Mouse (Mus musculus) neural tube, embryonic 11.5 days (tissue): ENCODE data around the gene Trpv2. TPM values are rescaled to one million over a fixed set of nuclear protein-coding genes. Genes with fewer than 3 reads are reported as not detected.
"Not testable (repeated sequence)": the region's sequence is repeated elsewhere in the genome, so short reads cannot be mapped to it uniquely, and the experiment has no call there.

Experiments
- ATAC-seq: fragments of 200-750 bp; cut with Nextera tagmentation; 2 replicates; pipeline ENCODE4 v1.8.0; 2017; ENCODE audit warnings: moderate number of reproducible peaks, mild to moderate bottlenecking, moderate TSS enrichment, moderate library complexity; ENCODE audit not compliant: insufficient read depth, low FRiP score, low TSS enrichment
- DNase-seq: peaks from one replicate; pipeline ENCODE4 v3.0.0-alpha.2; 2015; ENCODE audit warnings: low spot score
- H3K27ac ChIP-seq: fragments of 300-500 bp; sonication (generic); 2 replicates; pipeline ENCODE4 v1.5.1; 2014; ENCODE audit warnings: low read depth, mild to moderate bottlenecking, low read length
- H3K27me3 ChIP-seq: fragments of 300-500 bp; sonication (generic); 2 replicates; pipeline ENCODE4 v1.6.1; 2014; ENCODE audit warnings: mild to moderate bottlenecking, low read length, mixed read lengths; ENCODE audit not compliant: control insufficient read depth, insufficient read depth
- H3K36me3 ChIP-seq: fragments of 300-500 bp; sonication (generic); 2 replicates; pipeline ENCODE4 v1.6.1; 2014; ENCODE audit warnings: mild to moderate bottlenecking, low read length, moderate library complexity, mixed read lengths; ENCODE audit not compliant: control insufficient read depth, insufficient read depth
- H3K4me1 ChIP-seq: fragments of 300-500 bp; sonication (generic); 2 replicates; pipeline ENCODE4 v1.6.1; 2014; ENCODE audit warnings: low read length, mixed read lengths; ENCODE audit not compliant: control insufficient read depth, insufficient read depth
- H3K4me2 ChIP-seq: fragments of 300-500 bp; sonication (generic); 2 replicates; pipeline ENCODE4 v1.6.1; 2014; ENCODE audit warnings: low read depth, mild to moderate bottlenecking, moderate library complexity
- H3K4me3 ChIP-seq: fragments of 300-500 bp; sonication (generic); 2 replicates; pipeline ENCODE4 v1.5.1; 2014; ENCODE audit warnings: low read depth, low read length
- H3K9ac ChIP-seq: fragments of 300-500 bp; sonication (generic); 2 replicates; pipeline ENCODE4 v1.6.1; 2014; ENCODE audit warnings: mild to moderate bottlenecking, low read length
- H3K9me3 ChIP-seq: fragments of 300-500 bp; sonication (generic); 2 replicates; pipeline ENCODE4 v1.6.1; 2016; ENCODE audit warnings: low read length; ENCODE audit not compliant: control insufficient read depth
- WGBS: fragments of 180-500 bp; shearing (Covaris S2); extraction: QIAGEN DNeasy Blood & Tissue Kit; methylation state at CpG from one replicate; pipeline ENCODE4 v1.1.7; 2014; 5-methylcytosine and 5-hydroxymethylcytosine counted together
- polyA plus RNA-seq: library from polyadenylated mRNA; unstranded; fragments of >200 nt; fragmentation: Nextera tagmentation; extraction: Ambion mirVana; gene quantifications from 2 replicates; pipeline ENCODE4 v1.2.1, GENCODE M21; 2014

The Trpv2 gene
- polyA plus RNA-seq, 1 experiment from 2014 or later: 11.7 TPM

DNA sequence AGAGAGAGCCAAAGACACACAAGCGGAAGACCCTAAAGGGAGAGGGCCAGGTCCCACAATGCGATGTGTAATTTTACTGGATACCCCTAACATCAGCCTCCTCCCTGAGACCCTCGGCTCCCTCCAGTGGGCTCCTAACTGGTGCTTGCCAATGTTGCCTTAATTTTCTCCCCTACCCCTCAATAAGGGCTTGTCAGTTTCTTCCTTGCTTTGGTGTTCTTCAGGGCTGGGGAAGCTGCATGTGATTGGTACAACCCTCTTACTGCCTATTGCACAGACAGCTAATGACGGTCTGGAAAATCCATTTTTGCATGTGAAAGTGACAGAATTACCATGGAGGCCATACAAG is 72.2 kb downstream of the Trpv2 start:
- H3K36me3 ChIP-seq: no peaks in the 10 kb centered on the region
- H3K27me3 ChIP-seq: no peaks in the 10 kb centered on the region
- H3K4me3 ChIP-seq: no peak overlapping the region
- WGBS: 68% methylated on average over 4 of the region's 4 CpGs
- peaks cover 16% of the 10 kb centered on the region for H3K4me1 ChIP-seq
- no peak for DNase-seq
- no peak for ATAC-seq
- no peaks in the 10 kb centered on the region for H3K9me3 ChIP-seq
- no peak overlapping the region for H3K27ac ChIP-seq
- H3K4me2 ChIP-seq: peak overlapping the region; percentile 30
- H3K9ac ChIP-seq: no peak overlapping the region

DNA sequence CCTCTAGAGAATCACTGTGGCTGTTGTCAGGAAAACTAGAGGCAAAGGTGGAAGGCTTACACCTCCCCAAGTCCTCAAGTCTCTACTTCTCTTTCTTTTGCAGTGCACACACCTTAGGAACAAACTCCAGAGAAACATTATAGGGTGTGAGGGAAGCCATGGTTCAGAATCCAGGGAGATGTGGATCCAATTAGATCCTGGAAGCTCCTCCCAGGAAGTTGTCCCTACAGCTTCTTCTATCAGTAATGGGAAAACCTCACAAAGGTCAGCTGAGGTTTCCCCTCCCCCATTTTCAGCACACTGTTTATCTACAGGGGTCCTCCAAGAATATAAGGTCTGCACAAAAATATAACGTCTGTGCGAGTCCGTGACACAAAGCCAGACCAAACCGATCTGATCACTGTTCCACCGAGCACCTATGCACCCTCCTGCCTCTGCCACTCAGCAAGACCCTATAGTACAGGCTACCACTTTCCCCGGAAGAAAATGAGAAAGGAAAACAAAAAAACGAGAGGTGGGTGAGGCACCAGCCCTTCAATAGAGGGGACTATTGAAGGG is 72.8 kb downstream of the Trpv2 start:
- Histone ChIP-seq H3K4me2 (peak overlapping the region; percentile 99), H3K36me3 (no peaks in the 10 kb centered on the region), H3K27ac (no peak overlapping the region), H3K4me1 (peaks cover 16% of the 10 kb centered on the region), H3K9ac (no peak overlapping the region), H3K9me3 (no peaks in the 10 kb centered on the region), H3K27me3 (no peaks in the 10 kb centered on the region), H3K4me3 (peak overlapping the region; percentile 75; the same call in 1 of the 2 replicates)
- ATAC-seq (no peak), DNase-seq (no peak)
- 54% methylated on average over 7 of the region's 7 CpGs for WGBS

GRCm38 (mm10) chr11:62647661-62648590 is 73.6 kb downstream of the Trpv2 start, which contains the start of gene Lrrc75a:
Gene Lrrc75a (minus strand): TSS chr11:62648523.
- H3K27me3 ChIP-seq: no peaks in the 10 kb centered on the region
- ATAC-seq: peak; percentile 82
- H3K9me3 ChIP-seq: no peaks in the 10 kb centered on the region
- DNase-seq: peak; percentile 35
- H3K4me1 ChIP-seq: peaks cover 16% of the 10 kb centered on the region
- H3K9ac ChIP-seq: peak within 1 kb of the TSS; percentile 80
- H3K27ac ChIP-seq: peak within 1 kb of the TSS; percentile 24; the same call in 1 of the 2 replicates
- H3K4me2 ChIP-seq: peak within 1 kb of the TSS; percentile 99
- peak within 1 kb of the TSS; percentile 75 for H3K4me3 ChIP-seq
- H3K36me3 ChIP-seq: no peaks in the 10 kb centered on the region
- WGBS: under 1% methylated on average over 70 of the region's 86 CpGs

- under 1% methylated on average over 38 of the region's 53 CpGs for WGBS
- Histone ChIP-seq H3K36me3 (no peaks in the 10 kb centered on the region), H3K4me2 (peak within 1 kb of the TSS; percentile 99), H3K27ac (peak within 1 kb of the TSS; percentile 24; the same call in 1 of the 2 replicates), H3K9ac (peak within 1 kb of the TSS; percentile 80), H3K4me1 (peaks cover 16% of the 10 kb centered on the region), H3K9me3 (no peaks in the 10 kb centered on the region), H3K27me3 (no peaks in the 10 kb centered on the region), H3K4me3 (peak within 1 kb of the TSS; percentile 75)
- DNase-seq (peak; percentile 95), ATAC-seq (peak; percentile 92)
Observed at GRCm38 (mm10) chr11:62648591-62649391, 74.5 kb downstream of the Trpv2 start, which contains the start of gene Mmgt2. Gene Mmgt2 (plus strand): TSS chr11:62648664.

DNA sequence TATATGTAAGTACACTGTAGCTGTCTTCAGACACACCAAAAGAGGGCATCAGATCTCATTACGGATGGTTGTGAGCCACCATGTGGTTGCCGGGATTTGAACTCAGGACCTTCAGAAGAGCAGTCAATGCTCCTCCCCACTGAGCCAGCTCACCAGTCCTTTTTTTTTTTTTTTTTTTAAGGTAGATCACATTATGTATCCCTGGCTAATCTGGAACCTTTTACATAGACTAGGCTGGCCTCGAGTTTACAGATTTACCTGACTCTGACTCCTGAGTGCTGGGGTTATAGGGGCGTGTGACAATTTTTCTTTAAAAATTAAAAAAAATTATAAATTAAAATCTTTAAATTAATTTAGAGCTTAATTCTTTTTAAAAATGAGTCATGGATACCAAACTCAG is 75.5 kb downstream of the Trpv2 start:
- not testable (repeated sequence) for DNase-seq, H3K27me3 ChIP-seq, ATAC-seq, H3K4me2 ChIP-seq, H3K9me3 ChIP-seq, H3K9ac ChIP-seq, H3K36me3 ChIP-seq, H3K27ac ChIP-seq, H3K4me3 ChIP-seq
- H3K4me1 ChIP-seq: peaks cover 16% of the 10 kb centered on the region
- 91% methylated on average over 4 of the region's 4 CpGs for WGBS

Other genes starting within 250 kb of the Trpv2 start
- 13.1 and 15.3 TPM in 2 replicates for gene Pigl, start 116.0 kb upstream of the Trpv2 start, polyA plus RNA-seq
- 160 and 176 TPM in 2 replicates for gene Ncor1, start 115.9 kb upstream of the Trpv2 start, polyA plus RNA-seq
- gene Cenpv, start 35.2 kb upstream of the Trpv2 start, polyA plus RNA-seq: 59.6 and 66.7 TPM in 2 replicates
- 3,903 and 3,916 TPM in 2 replicates for gene Ubb, start 23.3 kb upstream of the Trpv2 start, polyA plus RNA-seq
- 12.3 and 13.6 TPM in 2 replicates for gene Lrrc75a, start 74.0 kb downstream of the Trpv2 start, polyA plus RNA-seq
- 39.5 and 47.0 TPM in 2 replicates for gene Mmgt2, start 74.2 kb downstream of the Trpv2 start, polyA plus RNA-seq
- gene Zfp287, start 157.4 kb downstream of the Trpv2 start, polyA plus RNA-seq: 13.6 and 14.4 TPM in 2 replicates
- not detected in 2 replicates for gene Gm10428, start 178.6 kb downstream of the Trpv2 start, polyA plus RNA-seq
- gene Zfp286, start 215.0 kb downstream of the Trpv2 start, polyA plus RNA-seq: 28.6 and 29.4 TPM in 2 replicates
- 8.0 and 9.5 TPM in 2 replicates for gene Trim16, start 245.7 kb downstream of the Trpv2 start, polyA plus RNA-seq